Mouse (Mus musculus) liver, embryonic 14.5 days (tissue): ENCODE results near the gene Gm37240. TPM values are rescaled to one million over a fixed set of nuclear protein-coding genes. Genes with fewer than 3 reads are reported as not detected.

ENCODE experiments used
- ATAC-seq: fragments of 200-750 bp; cut with Nextera tagmentation; 2 replicates; pipeline ENCODE4 v1.8.0; 2017; ENCODE audit warnings: moderate number of reproducible peaks, mild to moderate bottlenecking, moderate library complexity; ENCODE audit not compliant: insufficient read depth
- DNase-seq, 3 experiments: peaks; one replicate each; pipeline ENCODE4 v3.0.0-alpha.2; 2012 to 2013; ENCODE audit warnings: low read depth in 3 of 3, low spot score in 3 of 3
- H3K27ac ChIP-seq: fragments of 300-500 bp; sonication (generic); 2 replicates; pipeline ENCODE4 v1.5.1; 2014; ENCODE audit warnings: moderate library complexity, mild to moderate bottlenecking, control low read depth, inconsistent platforms
- H3K27me3 ChIP-seq: fragments of 300-500 bp; sonication (generic); 2 replicates; pipeline ENCODE4 v1.6.1; 2014; ENCODE audit warnings: mild to moderate bottlenecking, low read length, moderate library complexity; ENCODE audit not compliant: control insufficient read depth, insufficient read depth
- H3K36me3 ChIP-seq: fragments of 300-500 bp; sonication (generic); replicated peaks from 2 replicates; pipeline ENCODE4 v1.6.1; 2014; ENCODE audit warnings: low read depth; ENCODE audit not compliant: control insufficient read depth, insufficient read depth
- H3K4me1 ChIP-seq, 2 experiments: fragments of 200-500 bp in 1 of 2; fragments of 300-500 bp in 1 of 2; sonication (generic) in 1 of 2; replicated peaks; 2 replicates each; pipeline ENCODE4 v1.6.1; 2012 to 2014; ENCODE audit warnings: antibody characterized with exemption in 1 of 2, inconsistent platforms in 1 of 2, low read length in 1 of 2; ENCODE audit not compliant: control insufficient read depth in 2 of 2, insufficient read depth in 2 of 2
- H3K4me2 ChIP-seq: fragments of 300-500 bp; sonication (generic); 2 replicates; pipeline ENCODE4 v1.6.1; 2014; ENCODE audit warnings: low read depth, mild to moderate bottlenecking, control low read depth, moderate library complexity
- H3K4me3 ChIP-seq, 2 experiments: fragments of 200-500 bp in 1 of 2; fragments of 300-500 bp in 1 of 2; sonication (generic) in 1 of 2; 2 replicates each; pipeline ENCODE4 v1.5.1; 2012 to 2014; ENCODE audit warnings: low read depth in 2 of 2, low read length in 2 of 2, mild to moderate bottlenecking in 2 of 2, control low read depth in 1 of 2, inconsistent platforms in 1 of 2, moderate library complexity in 1 of 2; ENCODE audit not compliant: insufficient read depth in 1 of 2
- H3K9ac ChIP-seq: fragments of 300-500 bp; sonication (generic); replicated peaks from 2 replicates; pipeline ENCODE4 v1.6.1; 2014; ENCODE audit warnings: mild to moderate bottlenecking, control low read depth, moderate library complexity
- H3K9me3 ChIP-seq: fragments of 300-500 bp; sonication (generic); 2 replicates; pipeline ENCODE4 v1.6.1; 2016; ENCODE audit warnings: low read length, mixed read lengths; ENCODE audit not compliant: control insufficient read depth
- CTCF ChIP-seq: IDR thresholded peaks from 2 replicates; pipeline ENCODE4 v1.5.1; 2016; ENCODE audit warnings: antibody characterized with exemption, low read depth, control low read depth
- EP300 ChIP-seq: IDR thresholded peaks from 2 replicates; pipeline ENCODE4 v1.6.1; 2016; ENCODE audit warnings: antibody characterized with exemption, low read depth
- WGBS: fragments of 180-500 bp; shearing (Covaris S2); extraction: QIAGEN DNeasy Blood & Tissue Kit; methylation state at CpG from one replicate; pipeline ENCODE4 v1.1.7; 2014; ENCODE audit not compliant: insufficient replicate concordance; 5-methylcytosine and 5-hydroxymethylcytosine counted together
- polyA plus RNA-seq, 2 experiments: library from polyadenylated mRNA; depleted of rRNA in 1 of 2; stranded (reverse) in 1 of 2; unstranded in 1 of 2; fragments of >200 nt; fragmentation: Nextera tagmentation in 1 of 2; extraction: Ambion mirVana in 1 of 2; gene quantifications; 2 replicates each; pipeline versions ENCODE4 v1.2.1 to v1.2.3; 2012 to 2014

The Gm37240 gene
- polyA plus RNA-seq, 2 experiments = 0.03 to 0.30 TPM

- Histone ChIP-seq H3K27me3 (no peaks in the 10 kb centered on the region), H3K4me2 (no peak overlapping the region), H3K4me1 (peaks cover 0 to 6% of the 10 kb centered on the region in 2 experiments; a peak in 1 of 4 replicates), H3K9me3 (no peaks in the 10 kb centered on the region), H3K4me3 (no peak overlapping the region), H3K9ac (no peak overlapping the region), H3K36me3 (no peaks in the 10 kb centered on the region), H3K27ac (no peak overlapping the region)
- ATAC-seq (no peak), DNase-seq (no peak)
- TF ChIP-seq EP300 (no peak), CTCF (no peak)
- WGBS = 14% methylated on average over 4 of the region's 4 CpGs
These were observed 234.3 kb downstream of the Gm37240 start for GRCm38 (mm10) chr3:85652727-85653665.

- no peak for TF ChIP-seq CTCF
- no peak for TF ChIP-seq EP300
- DNase-seq = no peak
These were observed 238.1 kb downstream of the Gm37240 start for GRCm38 (mm10) chr3:85649176-85649575.

GRCm38 (mm10) chr3:85645517-85646004 lies 241.8 kb downstream of the Gm37240 start:
- no peak overlapping the region for H3K4me3 ChIP-seq
- ATAC-seq (no peak), DNase-seq (no peak)
- TF ChIP-seq CTCF (no peak), EP300 (no peak)
- no peak overlapping the region for H3K9ac ChIP-seq
- H3K27ac ChIP-seq = no peak overlapping the region
- no peaks in the 10 kb centered on the region for H3K4me1 ChIP-seq
- 81% methylated on average over 7 of the region's 7 CpGs for WGBS
- H3K36me3 ChIP-seq = no peaks in the 10 kb centered on the region
- H3K9me3 ChIP-seq = no peaks in the 10 kb centered on the region
- no peak overlapping the region for H3K4me2 ChIP-seq
- no peaks in the 10 kb centered on the region for H3K27me3 ChIP-seq

More at GRCm38 (mm10) chr3:85649176-85649575, 238.1 kb downstream of the Gm37240 start:
- peaks cover 0 to 6% of the 10 kb centered on the region in 2 experiments; a peak in 1 of 4 replicates for H3K4me1 ChIP-seq
- no peak for ATAC-seq
- H3K4me2 ChIP-seq = no peak overlapping the region
- WGBS = 69% methylated on average over 4 of the region's 4 CpGs
- H3K9me3 ChIP-seq = no peaks in the 10 kb centered on the region
- H3K27me3 ChIP-seq = no peaks in the 10 kb centered on the region
- H3K9ac ChIP-seq = no peak overlapping the region
- no peak overlapping the region for H3K4me3 ChIP-seq
- no peak overlapping the region for H3K27ac ChIP-seq
- no peaks in the 10 kb centered on the region for H3K36me3 ChIP-seq

- TF ChIP-seq CTCF (no peak), EP300 (no peak)
- H3K27me3 ChIP-seq = no peaks in the 10 kb centered on the region
- H3K4me3 ChIP-seq = no peak overlapping the region
- DNase-seq = no peak
- H3K36me3 ChIP-seq = no peaks in the 10 kb centered on the region
- H3K4me2 ChIP-seq = no peak overlapping the region
- 74% methylated on average over 3 of the region's 3 CpGs for WGBS
- no peak overlapping the region for H3K9ac ChIP-seq
- ATAC-seq = no peak
- no peaks in the 10 kb centered on the region for H3K4me1 ChIP-seq
- no peaks in the 10 kb centered on the region for H3K9me3 ChIP-seq
- no peak overlapping the region for H3K27ac ChIP-seq
These were observed 242.5 kb downstream of the Gm37240 start for GRCm38 (mm10) chr3:85644814-85645213.

GRCm38 (mm10) chr3:85641751-85642150 lies 245.6 kb downstream of the Gm37240 start:
- ATAC-seq = no peak
- TF ChIP-seq EP300 (no peak), CTCF (no peak)
- Histone ChIP-seq H3K27me3 (no peaks in the 10 kb centered on the region), H3K4me1 (no peaks in the 10 kb centered on the region), H3K9ac (no peak overlapping the region), H3K4me2 (no peak overlapping the region), H3K4me3 (no peak overlapping the region), H3K36me3 (no peaks in the 10 kb centered on the region), H3K9me3 (no peaks in the 10 kb centered on the region), H3K27ac (no peak overlapping the region)
- WGBS = 63% methylated on average over 3 of the region's 3 CpGs
- DNase-seq = no peak
